Mouse (Mus musculus): Measurements from ENCODE around the gene Zfp174.
"Not testable (repeated sequence)": the region's sequence is repeated elsewhere in the genome, so short reads cannot be mapped to it uniquely, and the experiment has no call there.

Gene Zfp174

GRCm38 (mm10) chr16:3846711-3847518 is at the start of gene Zfp174:
TSS of gene Zfp174 (plus strand) at chr16:3847268.
- DNase-seq (ENCODE audit: low read depth, low spot score), result peak; percentile 98

GRCm38 (mm10) chr16:3808176-3808575 is 38.9 kb upstream of the Zfp174 start:
- DNase-seq (ENCODE audit: low read depth, low spot score), result no peak

- DNase-seq (ENCODE audit: low read depth, low spot score), result not testable (repeated sequence)
Observed at GRCm38 (mm10) chr16:3814667-3815066, 32.4 kb upstream of the Zfp174 start.

GRCm38 (mm10) chr16:3820202-3820601 is 26.9 kb upstream of the Zfp174 start:
- no peak for DNase-seq (ENCODE audit: low read depth, low spot score)

- no peak for DNase-seq (ENCODE audit: low read depth, low spot score)
Observed at GRCm38 (mm10) chr16:3828021-3828420, 19.0 kb upstream of the Zfp174 start.

GRCm38 (mm10) chr16:3829727-3830126 is 17.3 kb upstream of the Zfp174 start:
- DNase-seq (ENCODE audit: low read depth, low spot score), result no peak

GRCm38 (mm10) chr16:3830588-3831109 is 16.4 kb upstream of the Zfp174 start, which contains the start of gene Olfr15:
TSS of gene Olfr15 (plus strand) at chr16:3830878.
- peak; percentile 26 for DNase-seq (ENCODE audit: low read depth, low spot score)

- DNase-seq (ENCODE audit: low read depth, low spot score), result no peak
Observed at GRCm38 (mm10) chr16:3835461-3835860, 11.6 kb upstream of the Zfp174 start.

GRCm38 (mm10) chr16:3839157-3839885 is 7.7 kb upstream of the Zfp174 start:
- DNase-seq (ENCODE audit: low read depth, low spot score), result peak; percentile 66

GRCm38 (mm10) chr16:3842989-3843388 is 4.1 kb upstream of the Zfp174 start:
- DNase-seq (ENCODE audit: low read depth, low spot score), result peak; percentile 67

GRCm38 (mm10) chr16:3843796-3844195 is 3.3 kb upstream of the Zfp174 start:
- DNase-seq (ENCODE audit: low read depth, low spot score), result no peak

- peak; percentile 54 for DNase-seq (ENCODE audit: low read depth, low spot score)
Observed at GRCm38 (mm10) chr16:3847871-3848270, 803 bp downstream of the Zfp174 start.

- no peak for DNase-seq (ENCODE audit: low read depth, low spot score)
Observed at GRCm38 (mm10) chr16:3848416-3848815, 1.3 kb downstream of the Zfp174 start.

- not testable (repeated sequence) for DNase-seq (ENCODE audit: low read depth, low spot score)
Observed at GRCm38 (mm10) chr16:3851301-3851700, 4.2 kb downstream of the Zfp174 start.

GRCm38 (mm10) chr16:3852586-3852985 is 5.5 kb downstream of the Zfp174 start:
- peak; percentile 27 for DNase-seq (ENCODE audit: low read depth, low spot score)

GRCm38 (mm10) chr16:3854437-3855182 is 7.5 kb downstream of the Zfp174 start:
- no peak for DNase-seq (ENCODE audit: low read depth, low spot score)

GRCm38 (mm10) chr16:3855776-3856175 is 8.7 kb downstream of the Zfp174 start:
- no peak for DNase-seq (ENCODE audit: low read depth, low spot score)

- DNase-seq (ENCODE audit: low read depth, low spot score), result no peak
Observed at GRCm38 (mm10) chr16:3859254-3859653, 12.2 kb downstream of the Zfp174 start.

GRCm38 (mm10) chr16:3871815-3872214 is 24.7 kb downstream of the Zfp174 start:
- no peak for DNase-seq (ENCODE audit: low read depth, low spot score)

- peak; percentile 99 for DNase-seq (ENCODE audit: low read depth, low spot score)
Observed at GRCm38 (mm10) chr16:3872216-3873047, 25.4 kb downstream of the Zfp174 start, which contains the start of gene Naa60. TSS of gene Naa60 (plus strand) at chr16:3872375.

GRCm38 (mm10) chr16:3876346-3876745 is 29.3 kb downstream of the Zfp174 start:
- DNase-seq (ENCODE audit: low read depth, low spot score), result no peak

Data from R1 (cell line).